Mouse (Mus musculus) thymus, postnatal 14 days (tissue): ENCODE results near the gene Enox2.

Experiments
- DNase-seq: peaks from one replicate; pipeline ENCODE4 v3.0.0; 2021

Enox2 gene

GRCm38 (mm10) chrX:48985653-48986052 lies 302.4 kb downstream of the Enox2 start:
- DNase-seq, result no peak

GRCm38 (mm10) chrX:48984451-48984850 lies 303.6 kb downstream of the Enox2 start:
- no peak for DNase-seq
